Mouse (Mus musculus): ENCODE results near the gene Tie1. TPM values are rescaled to one million over a fixed set of nuclear protein-coding genes. Genes with fewer than 3 reads are reported as not detected.

Tie1 gene
- polyA plus RNA-seq, 1 experiment from 2014 or later = 45.6 TPM

GRCm38 (mm10) chr4:118427768-118428451 is 62.0 kb downstream of the Tie1 start, which contains the start of gene Elovl1:
TSS of gene Elovl1 (plus strand) at chr4:118428093.
- Histone ChIP-seq H3K4me2 (ENCODE audit: low read length) (peak within 1 kb of the TSS; percentile 60), H3K4me3 (replicated peaks; ENCODE audit: low read depth, low read length) (peak within 1 kb of the TSS; percentile 56), H3K36me3 (ENCODE audit: insufficient read depth, low read length) (peaks cover 24% of the 10 kb centered on the region), H3K27me3 (ENCODE audit: insufficient read depth, low read length) (no peaks in the 10 kb centered on the region), H3K4me1 (replicated peaks; ENCODE audit: insufficient read depth, low read length) (peaks cover 24% of the 10 kb centered on the region), H3K27ac (peak within 1 kb of the TSS; percentile 76), H3K9ac (ENCODE audit: low read depth, low read length) (peak within 1 kb of the TSS; percentile 74), H3K9me3 (replicated peaks; ENCODE audit: low read length) (no peaks in the 10 kb centered on the region)
- DNase-seq (ENCODE audit: low spot score) (peak; percentile 97), ATAC-seq (replicated peaks; ENCODE audit: low FRiP score, low read depth) (peak; percentile 93)
- under 1% methylated on average over 23 of the region's 31 CpGs for WGBS
- TF ChIP-seq CTCF (IDR thresholded peaks at IDR 0.05; ENCODE audit: low read depth) = peak; percentile 63

DNA sequence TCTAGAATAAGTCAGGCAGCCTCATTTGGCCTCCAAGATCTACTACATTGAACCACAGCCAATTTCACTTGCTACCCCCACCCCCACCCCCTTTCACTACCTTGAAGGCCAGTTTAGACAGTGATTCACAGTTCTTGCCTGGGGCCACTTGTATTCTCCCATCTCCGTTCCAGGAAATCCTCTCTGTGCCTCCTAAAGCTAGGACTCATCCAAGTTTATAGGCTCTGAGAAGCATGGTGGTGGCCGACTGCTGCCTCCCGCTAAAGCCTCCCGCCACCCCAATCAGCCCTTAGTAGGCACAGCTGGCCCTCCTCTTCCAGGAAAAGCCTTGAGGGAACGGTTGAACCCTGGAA is 62.5 kb downstream of the Tie1 start:
- peak overlapping the region; percentile 56 for H3K4me3 ChIP-seq (replicated peaks; ENCODE audit: low read depth, low read length)
- peaks cover 19% of the 10 kb centered on the region for H3K36me3 ChIP-seq (ENCODE audit: insufficient read depth, low read length)

DNA sequence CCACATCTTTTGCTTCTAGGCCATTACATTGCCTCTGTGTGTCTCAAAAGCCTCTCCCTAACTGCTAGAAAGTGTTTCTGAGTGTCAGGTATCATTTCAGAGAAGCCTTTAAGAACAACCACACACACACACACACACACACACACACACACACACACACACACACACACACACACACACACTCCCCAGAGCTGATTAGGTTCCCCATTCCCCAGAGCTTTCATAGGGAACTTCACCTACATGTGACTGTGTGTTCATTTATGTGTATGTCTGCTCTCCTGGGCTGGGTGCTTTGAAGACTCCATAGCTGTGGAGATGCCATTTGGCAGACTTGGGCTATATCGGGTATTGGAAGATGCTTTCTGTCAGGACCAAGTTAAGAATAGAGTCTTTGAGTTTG is 64.5 kb downstream of the Tie1 start:
- Histone ChIP-seq H3K27me3 (ENCODE audit: insufficient read depth, low read length) (no peaks in the 10 kb centered on the region), H3K4me2 (ENCODE audit: low read length) (no peak overlapping the region), H3K9me3 (replicated peaks; ENCODE audit: low read length) (no peaks in the 10 kb centered on the region), H3K9ac (ENCODE audit: low read depth, low read length) (no peak overlapping the region), H3K36me3 (ENCODE audit: insufficient read depth, low read length) (peaks cover 3% of the 10 kb centered on the region; the same call in 1 of the 2 replicates), H3K4me3 (replicated peaks; ENCODE audit: low read depth, low read length) (no peak overlapping the region), H3K27ac (no peak overlapping the region), H3K4me1 (replicated peaks; ENCODE audit: insufficient read depth, low read length) (peaks cover 23% of the 10 kb centered on the region)
- no peak for TF ChIP-seq CTCF (IDR thresholded peaks at IDR 0.05; ENCODE audit: low read depth)
- DNase-seq (ENCODE audit: low spot score) (no peak), ATAC-seq (replicated peaks; ENCODE audit: low FRiP score, low read depth) (no peak)
- 94% methylated on average over 1 of the region's 1 CpGs for WGBS

More for the DNA sequence above, 62.5 kb downstream of the Tie1 start:
- no peak for ATAC-seq (replicated peaks; ENCODE audit: low FRiP score, low read depth)
- no peaks in the 10 kb centered on the region for H3K27me3 ChIP-seq (ENCODE audit: insufficient read depth, low read length)
- H3K4me2 ChIP-seq (ENCODE audit: low read length) = peak overlapping the region; percentile 60
- no peak for TF ChIP-seq CTCF (IDR thresholded peaks at IDR 0.05; ENCODE audit: low read depth)
- no peaks in the 10 kb centered on the region for H3K9me3 ChIP-seq (replicated peaks; ENCODE audit: low read length)
- 0% methylated on average over 5 of the region's 5 CpGs for WGBS
- DNase-seq (ENCODE audit: low spot score) = no peak
- peaks cover 24% of the 10 kb centered on the region for H3K4me1 ChIP-seq (replicated peaks; ENCODE audit: insufficient read depth, low read length)
- H3K27ac ChIP-seq = peak overlapping the region; percentile 76
- peak overlapping the region; percentile 63 for H3K9ac ChIP-seq (ENCODE audit: low read depth, low read length)

- Histone ChIP-seq H3K27me3 (ENCODE audit: insufficient read depth, low read length) (no peaks in the 10 kb centered on the region), H3K4me2 (ENCODE audit: low read length) (no peak overlapping the region), H3K36me3 (ENCODE audit: insufficient read depth, low read length) (peaks cover 6% of the 10 kb centered on the region; the same call in 1 of the 2 replicates), H3K9me3 (replicated peaks; ENCODE audit: low read length) (no peaks in the 10 kb centered on the region), H3K27ac (no peak overlapping the region), H3K4me1 (replicated peaks; ENCODE audit: insufficient read depth, low read length) (peaks cover 16% of the 10 kb centered on the region), H3K9ac (ENCODE audit: low read depth, low read length) (no peak overlapping the region), H3K4me3 (replicated peaks; ENCODE audit: low read depth, low read length) (no peak overlapping the region)
- no peak for TF ChIP-seq CTCF (IDR thresholded peaks at IDR 0.05; ENCODE audit: low read depth)
- 80% methylated on average over 4 of the region's 4 CpGs for WGBS
- DNase-seq (ENCODE audit: low spot score) = no peak
- no peak for ATAC-seq (replicated peaks; ENCODE audit: low FRiP score, low read depth)
Observed at GRCm38 (mm10) chr4:118424541-118425160, 65.2 kb downstream of the Tie1 start.

DNA sequence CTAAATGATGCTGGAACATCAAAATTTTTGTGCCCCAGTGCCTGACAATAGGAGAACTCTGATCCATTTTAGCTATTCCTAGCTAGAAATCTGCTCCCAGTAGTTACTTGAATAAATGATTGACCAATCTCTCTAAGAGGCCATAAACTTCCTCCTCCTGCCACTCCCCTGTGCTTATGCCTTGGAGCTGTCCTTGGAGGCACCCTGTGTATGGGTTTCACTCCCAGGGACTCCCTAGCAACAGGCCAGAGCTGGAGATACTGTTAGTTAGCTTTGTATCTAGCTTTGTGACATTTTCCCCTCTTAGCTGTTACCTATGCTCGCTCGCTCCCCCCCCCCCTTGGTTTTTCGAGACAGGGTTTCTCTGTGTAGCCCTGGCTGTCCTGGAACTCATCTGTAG is 68.5 kb downstream of the Tie1 start:
- no peak; the same call in 1 of the 2 replicates for ATAC-seq (replicated peaks; ENCODE audit: low FRiP score, low read depth)
- Histone ChIP-seq H3K27me3 (ENCODE audit: insufficient read depth, low read length) (no peaks in the 10 kb centered on the region), H3K4me1 (replicated peaks; ENCODE audit: insufficient read depth, low read length) (no peaks in the 10 kb centered on the region), H3K9me3 (replicated peaks; ENCODE audit: low read length) (no peaks in the 10 kb centered on the region), H3K4me2 (ENCODE audit: low read length) (no peak overlapping the region), H3K4me3 (replicated peaks; ENCODE audit: low read depth, low read length) (no peak overlapping the region), H3K36me3 (ENCODE audit: insufficient read depth, low read length) (peaks cover 23% of the 10 kb centered on the region), H3K9ac (ENCODE audit: low read depth, low read length) (no peak overlapping the region), H3K27ac (no peak overlapping the region)
- no peak for DNase-seq (ENCODE audit: low spot score)
- 85% methylated on average over 3 of the region's 3 CpGs for WGBS
- TF ChIP-seq CTCF (IDR thresholded peaks at IDR 0.05; ENCODE audit: low read depth) = no peak

Other genes starting within 250 kb of the Tie1 start
- gene Ptprf, start 198.7 kb downstream of the Tie1 start, polyA plus RNA-seq (2015; fragmentation: Nextera tagmentation; extraction: Ambion mirVana) = 34.0 and 37.6 TPM in 2 replicates
- gene Szt2, start 80.8 kb downstream of the Tie1 start, polyA plus RNA-seq (2015; fragmentation: Nextera tagmentation; extraction: Ambion mirVana) = 3.3 and 3.6 TPM in 2 replicates
- gene Med8, start 80.7 kb downstream of the Tie1 start, polyA plus RNA-seq (2015; fragmentation: Nextera tagmentation; extraction: Ambion mirVana) = 89.6 and 92.8 TPM in 2 replicates
- gene Elovl1, start 62.0 kb downstream of the Tie1 start, polyA plus RNA-seq (2015; fragmentation: Nextera tagmentation; extraction: Ambion mirVana) = 135 and 139 TPM in 2 replicates
- gene Cdc20, start 52.7 kb downstream of the Tie1 start, polyA plus RNA-seq (2015; fragmentation: Nextera tagmentation; extraction: Ambion mirVana) = 117 and 122 TPM in 2 replicates
- gene Mpl, start 32.5 kb downstream of the Tie1 start, polyA plus RNA-seq (2015; fragmentation: Nextera tagmentation; extraction: Ambion mirVana) = 0.09 TPM in 1 of 2 replicates, not detected in the other
- 63.3 and 66.5 TPM in 2 replicates for gene 2610528J11Rik, start 36.9 kb upstream of the Tie1 start, polyA plus RNA-seq (2015; fragmentation: Nextera tagmentation; extraction: Ambion mirVana)
- gene Tmem125, start 54.0 kb upstream of the Tie1 start, polyA plus RNA-seq (2015; fragmentation: Nextera tagmentation; extraction: Ambion mirVana) = 11.3 and 12.3 TPM in 2 replicates
- 0.04 and 0.09 TPM in 2 replicates for gene Cfap57, start 130.7 kb upstream of the Tie1 start, polyA plus RNA-seq (2015; fragmentation: Nextera tagmentation; extraction: Ambion mirVana)
- 139 and 150 TPM in 2 replicates for gene Ebna1bp2, start 130.7 kb upstream of the Tie1 start, polyA plus RNA-seq (2015; fragmentation: Nextera tagmentation; extraction: Ambion mirVana)
- gene Olfr62, start 168.9 kb upstream of the Tie1 start, polyA plus RNA-seq (2015; fragmentation: Nextera tagmentation; extraction: Ambion mirVana) = not detected in 2 replicates
- 0.03 and 0.13 TPM in 2 replicates for gene Olfr1342, start 202.7 kb upstream of the Tie1 start, polyA plus RNA-seq (2015; fragmentation: Nextera tagmentation; extraction: Ambion mirVana)
- gene Olfr1341, start 213.5 kb upstream of the Tie1 start, polyA plus RNA-seq (2015; fragmentation: Nextera tagmentation; extraction: Ambion mirVana) = not detected in 2 replicates
- gene Olfr1340, start 230.1 kb upstream of the Tie1 start, polyA plus RNA-seq (2015; fragmentation: Nextera tagmentation; extraction: Ambion mirVana) = not detected in 2 replicates
- gene Olfr1339, start 242.1 kb upstream of the Tie1 start, polyA plus RNA-seq (2015; fragmentation: Nextera tagmentation; extraction: Ambion mirVana) = not detected in 2 replicates